Mouse (Mus musculus) G1E (cell line): ENCODE data around the gene Col25a1.

Experiments
- CTCF ChIP-seq: IDR thresholded peaks from 2 replicates; pipeline ENCODE4 v1.5.1; 2012; ENCODE audit warnings: low read depth, low read length, inconsistent platforms, mixed read lengths
- POLR2AphosphoS5 ChIP-seq: IDR thresholded peaks from 2 replicates; pipeline ENCODE4 v1.6.1; 2012; ENCODE audit warnings: low read depth, low read length, inconsistent platforms; ENCODE audit not compliant: insufficient replicate concordance
- TAL1 ChIP-seq: conservative IDR thresholded peaks from 2 replicates; pipeline ENCODE4 v1.6.1; 2012; ENCODE audit warnings: low read depth, low read length, inconsistent platforms, mixed read lengths

- no peak for TF ChIP-seq CTCF
- TF ChIP-seq POLR2AphosphoS5 = no peak
- TF ChIP-seq TAL1 = no peak
Observed at GRCm38 (mm10) chr3:130159906-130160305, 28.6 kb downstream of the Col25a1 start.
